Mouse (Mus musculus) adrenal gland, postnatal 10 days (tissue): ENCODE data around the gene Fut8. TPM values are rescaled to one million over a fixed set of nuclear protein-coding genes. Genes with fewer than 3 reads are reported as not detected.

ENCODE experiments used
- DNase-seq: peaks from one replicate; pipeline ENCODE4 v3.0.0; 2021; ENCODE audit warnings: mixed read lengths
- long read RNA-seq, 2 experiments: library from polyadenylated mRNA; stranded (forward); transcript quantifications; one replicate each; pipeline ENCODE4 v2.0.0; 2021
- total RNA-seq, 2 experiments: library from RNA; stranded (reverse); gene quantifications; 2 replicates each; pipeline ENCODE4 v1.2.3; 2021

The Fut8 gene
- 10 to 100 TPM; 44.1 to 50.4 TPM for total RNA-seq
- long read RNA-seq, experiment 1, transcript Fut8-201 (12 exons, 3,358 nt) = major isoform, 15 of 27 reads
- long read RNA-seq, experiment 1, partial matches to known transcripts = 3 of 27 reads
- long read RNA-seq, experiment 1, other reads (novel, unspliced or antisense) = 8 of 27 reads
- long read RNA-seq, experiment 2, transcript Fut8-201 (12 exons, 3,358 nt) = major isoform, 10 of 19 reads
- long read RNA-seq, experiment 2, partial matches to known transcripts = 2 of 19 reads
- long read RNA-seq, experiment 2, other reads (novel, unspliced or antisense) = 4 of 19 reads

GRCm38 (mm10) chr12:77237950-77238530, at the start of gene Fut8:
Fut8 (plus strand) TSS chr12:77238125.
- peak; percentile 92 for DNase-seq

GRCm38 (mm10) chr12:77189161-77189560, 48.8 kb upstream of the Fut8 start:
- DNase-seq = no peak

- DNase-seq = no peak
These were observed 47.9 kb upstream of the Fut8 start for GRCm38 (mm10) chr12:77189933-77190446.

- DNase-seq = no peak
These were observed 46.2 kb upstream of the Fut8 start for GRCm38 (mm10) chr12:77191478-77192271.

- no peak for DNase-seq
These were observed 45.2 kb upstream of the Fut8 start for GRCm38 (mm10) chr12:77192714-77193113.

GRCm38 (mm10) chr12:77193225-77193716, 44.7 kb upstream of the Fut8 start:
- no peak for DNase-seq

GRCm38 (mm10) chr12:77195044-77195443, 42.9 kb upstream of the Fut8 start:
- DNase-seq = no peak

GRCm38 (mm10) chr12:77196529-77197095, 41.3 kb upstream of the Fut8 start:
- no peak for DNase-seq

GRCm38 (mm10) chr12:77197121-77197599, 40.8 kb upstream of the Fut8 start:
- peak; percentile 56 for DNase-seq

- no peak for DNase-seq
These were observed 39.7 kb upstream of the Fut8 start for GRCm38 (mm10) chr12:77198253-77198652.

GRCm38 (mm10) chr12:77201461-77202143, 36.3 kb upstream of the Fut8 start:
- DNase-seq = no peak

- no peak for DNase-seq
These were observed 34.8 kb upstream of the Fut8 start for GRCm38 (mm10) chr12:77203136-77203535.

- DNase-seq = peak; percentile 59
These were observed 31.1 kb upstream of the Fut8 start for GRCm38 (mm10) chr12:77206852-77207251.

- DNase-seq = no peak
These were observed 29.9 kb upstream of the Fut8 start for GRCm38 (mm10) chr12:77208056-77208455.

GRCm38 (mm10) chr12:77208576-77209180, 29.2 kb upstream of the Fut8 start:
- DNase-seq = no peak

- no peak for DNase-seq
These were observed 26.2 kb upstream of the Fut8 start for GRCm38 (mm10) chr12:77211695-77212208.

GRCm38 (mm10) chr12:77213896-77214564, 23.9 kb upstream of the Fut8 start:
- DNase-seq = no peak

- no peak for DNase-seq
These were observed 23.4 kb upstream of the Fut8 start for GRCm38 (mm10) chr12:77214565-77214909.

GRCm38 (mm10) chr12:77216511-77217192, 21.3 kb upstream of the Fut8 start:
- no peak for DNase-seq

- DNase-seq = no peak
These were observed 17.3 kb upstream of the Fut8 start for GRCm38 (mm10) chr12:77220616-77221015.
